In the genomic region with DNA sequence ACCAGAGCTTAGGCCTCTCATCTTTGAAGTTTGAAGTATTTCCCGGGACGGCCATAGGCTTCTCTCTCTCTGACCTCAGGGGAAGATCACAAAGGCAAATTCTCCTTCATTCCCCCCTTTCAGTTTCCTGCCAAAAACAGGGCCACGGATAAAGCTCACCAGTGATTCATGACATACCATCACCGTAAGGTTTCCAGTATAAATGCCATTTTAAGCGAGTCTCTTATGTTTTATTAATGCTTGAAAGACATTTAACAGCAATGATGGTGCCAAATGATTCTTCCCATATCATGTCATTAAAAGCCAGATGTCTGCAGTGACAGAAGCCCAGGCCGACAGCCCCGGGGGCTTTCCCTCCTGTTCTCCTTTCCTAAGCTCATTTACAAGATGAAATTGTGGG, we compare ENCODE assay signal across 14 mouse cellular contexts.
"Had no signal": no experiment of that assay in that cellular context is flagged by ENCODE, and none has a peak within 500 bp of the region (broad histone marks: within the 10 kb centered on the region; RNA-seq: fewer than 3 reads in every experiment).

No protein-coding gene starts in this region.

- H3K4me2 ChIP-seq: limb, embryonic 12.5 days; midbrain, embryonic 11.5 days; stomach, embryonic 15.5 days had no signal

- H3K9me3 ChIP-seq: limb, embryonic 12.5 days; stomach, embryonic 15.5 days had no signal

- H3K4me3 ChIP-seq: limb, embryonic 12.5 days; stomach, embryonic 15.5 days had no signal

- DNase-seq: kidney, adult 11 months; kidney, adult 9 months; kidney, postnatal 36 days; layer of hippocampus, adult 9-11 months; layer of hippocampus, postnatal 36 days; lung, adult 18-20 months; lung, postnatal 36 days; right cerebral cortex, postnatal 14 days; thymus, postnatal 14 days had no signal

- H3K27me3 ChIP-seq: limb, embryonic 12.5 days; stomach, embryonic 15.5 days had no signal

- H3K27ac ChIP-seq: kidney, postnatal 0 days; limb, embryonic 12.5 days; liver, embryonic 14.5 days; stomach, embryonic 15.5 days had no signal

- H3K36me3 ChIP-seq: limb, embryonic 12.5 days; stomach, embryonic 15.5 days had no signal

- H3K9ac ChIP-seq: limb, embryonic 12.5 days; liver, embryonic 14.5 days; stomach, embryonic 15.5 days had no signal
